Mouse (Mus musculus) lung, postnatal 0 days (tissue): ENCODE measurements around the gene Il10rb.

ENCODE experiments used
- CTCF ChIP-seq: IDR thresholded peaks from 2 replicates; pipeline ENCODE4 v1.5.1; 2016; ENCODE audit warnings: antibody characterized with exemption, mild to moderate bottlenecking
- EP300 ChIP-seq: IDR thresholded peaks from 2 replicates; pipeline ENCODE4 v1.6.1; 2016; ENCODE audit warnings: antibody characterized with exemption, mild to moderate bottlenecking, control low read depth

GRCm38 (mm10) chr16:91387121-91387486, 18.9 kb upstream of the Il10rb start:
- no peak for TF ChIP-seq CTCF
- no peak for TF ChIP-seq EP300
